Mouse (Mus musculus) midbrain, embryonic 10.5 days (tissue): Measurements from ENCODE around the gene Wwc2. TPM values are rescaled to one million over a fixed set of nuclear protein-coding genes. Genes with fewer than 3 reads are reported as not detected.

ENCODE experiments used
- DNase-seq: peaks from one replicate; pipeline ENCODE4 v3.0.0-alpha.2; 2017; ENCODE audit warnings: low spot score
- H3K27ac ChIP-seq: fragments of 300-500 bp; sonication (generic); replicated peaks from 2 replicates; pipeline ENCODE4 v1.5.1; 2016; ENCODE audit warnings: mild to moderate bottlenecking
- H3K27me3 ChIP-seq: fragments of 300-500 bp; sonication (generic); 2 replicates; pipeline ENCODE4 v1.6.1; 2016; ENCODE audit warnings: low read depth, mild to moderate bottlenecking; ENCODE audit not compliant: poor library complexity, severe bottlenecking
- H3K36me3 ChIP-seq: fragments of 300-500 bp; sonication (generic); 2 replicates; pipeline ENCODE4 v1.6.1; 2016; ENCODE audit warnings: mild to moderate bottlenecking, moderate library complexity
- H3K4me1 ChIP-seq: fragments of 300-500 bp; sonication (generic); 2 replicates; pipeline ENCODE4 v1.6.1; 2016
- H3K4me3 ChIP-seq: fragments of 300-500 bp; sonication (generic); 2 replicates; pipeline ENCODE4 v1.5.1; 2016; ENCODE audit warnings: mild to moderate bottlenecking, moderate library complexity
- H3K9me3 ChIP-seq: fragments of 300-500 bp; sonication (generic); replicated peaks from 2 replicates; pipeline ENCODE4 v1.6.1; 2016; ENCODE audit warnings: mild to moderate bottlenecking
- WGBS: fragments of 180-500 bp; shearing (Covaris S2); methylation state at CpG from one replicate; pipeline ENCODE4 v1.1.7; 2016; 5-methylcytosine and 5-hydroxymethylcytosine counted together
- polyA plus RNA-seq: library from polyadenylated mRNA; unstranded; fragments of >200 nt; fragmentation: Nextera tagmentation; extraction: Ambion mirVana; gene quantifications from 2 replicates; pipeline ENCODE4 v1.2.1, GENCODE M21; 2016

Gene Wwc2
- polyA plus RNA-seq = 7.1 and 7.6 TPM in 2 replicates

GRCm38 (mm10) chr8:47990911-47991820 lies at the start of gene Wwc2:
Gene Wwc2, minus strand, starts transcription at chr8:47990924.
- Histone ChIP-seq H3K4me1 (peaks cover 46% of the 10 kb centered on the region), H3K4me3 (peak within 1 kb of the TSS; percentile 73), H3K9me3 (no peaks in the 10 kb centered on the region), H3K36me3 (no peaks in the 10 kb centered on the region), H3K27me3 (peaks cover 10% of the 10 kb centered on the region; the same call in 1 of the 2 replicates), H3K27ac (peak within 1 kb of the TSS; percentile 94)
- peak; percentile 83 for DNase-seq
- WGBS = 2% methylated on average over 38 of the region's 46 CpGs

GRCm38 (mm10) chr8:48038261-48038934 lies 47.7 kb upstream of the Wwc2 start:
- Histone ChIP-seq H3K27ac (no peak overlapping the region), H3K4me3 (no peak overlapping the region), H3K36me3 (no peaks in the 10 kb centered on the region), H3K9me3 (no peaks in the 10 kb centered on the region), H3K27me3 (no peaks in the 10 kb centered on the region), H3K4me1 (0 out of 2 replicates have a peak, but pooled peaks cover 9% of the 10 kb centered on the region)
- no peak for DNase-seq
- WGBS = 90% methylated on average over 7 of the region's 7 CpGs

GRCm38 (mm10) chr8:48032046-48032445 lies 41.3 kb upstream of the Wwc2 start:
- Histone ChIP-seq H3K9me3 (no peaks in the 10 kb centered on the region), H3K27me3 (no peaks in the 10 kb centered on the region), H3K4me3 (no peak overlapping the region), H3K4me1 (no peaks in the 10 kb centered on the region), H3K36me3 (no peaks in the 10 kb centered on the region), H3K27ac (no peak overlapping the region)
- no peak for DNase-seq
- 49% methylated on average over 2 of the region's 2 CpGs for WGBS

GRCm38 (mm10) chr8:48030667-48031066 lies 39.9 kb upstream of the Wwc2 start:
- Histone ChIP-seq H3K27me3 (no peaks in the 10 kb centered on the region), H3K4me3 (no peak overlapping the region), H3K36me3 (no peaks in the 10 kb centered on the region), H3K9me3 (no peaks in the 10 kb centered on the region), H3K4me1 (no peaks in the 10 kb centered on the region), H3K27ac (no peak overlapping the region)
- 81% methylated on average over 1 of the region's 1 CpGs for WGBS
- DNase-seq = no peak

- H3K36me3 ChIP-seq = no peaks in the 10 kb centered on the region
- H3K4me3 ChIP-seq = no peak overlapping the region
- H3K27me3 ChIP-seq = no peaks in the 10 kb centered on the region
- no peak for DNase-seq
- no peak overlapping the region for H3K27ac ChIP-seq
- H3K9me3 ChIP-seq = no peaks in the 10 kb centered on the region
- H3K4me1 ChIP-seq = no peaks in the 10 kb centered on the region
- 80% methylated on average over 11 of the region's 11 CpGs for WGBS
Measured at GRCm38 (mm10) chr8:48026796-48027195, 36.1 kb upstream of the Wwc2 start.

GRCm38 (mm10) chr8:48023206-48023605 lies 32.5 kb upstream of the Wwc2 start:
- Histone ChIP-seq H3K27ac (no peak overlapping the region), H3K4me3 (no peak overlapping the region), H3K4me1 (no peaks in the 10 kb centered on the region), H3K36me3 (no peaks in the 10 kb centered on the region), H3K9me3 (no peaks in the 10 kb centered on the region), H3K27me3 (no peaks in the 10 kb centered on the region)
- 75% methylated on average over 8 of the region's 8 CpGs for WGBS
- no peak for DNase-seq

- Histone ChIP-seq H3K27me3 (no peaks in the 10 kb centered on the region), H3K4me3 (no peak overlapping the region), H3K27ac (no peak overlapping the region), H3K4me1 (no peaks in the 10 kb centered on the region), H3K36me3 (no peaks in the 10 kb centered on the region), H3K9me3 (no peaks in the 10 kb centered on the region)
- 87% methylated on average over 2 of the region's 2 CpGs for WGBS
- no peak for DNase-seq
Measured at GRCm38 (mm10) chr8:48019737-48020136, 29.0 kb upstream of the Wwc2 start.

- Histone ChIP-seq H3K4me1 (no peaks in the 10 kb centered on the region), H3K4me3 (no peak overlapping the region), H3K9me3 (no peaks in the 10 kb centered on the region), H3K27me3 (no peaks in the 10 kb centered on the region), H3K36me3 (no peaks in the 10 kb centered on the region), H3K27ac (no peak overlapping the region)
- DNase-seq = peak; percentile 78
- WGBS = 34% methylated on average over 8 of the region's 8 CpGs
Measured at GRCm38 (mm10) chr8:48016538-48016937, 25.8 kb upstream of the Wwc2 start.

- Histone ChIP-seq H3K36me3 (no peaks in the 10 kb centered on the region), H3K9me3 (no peaks in the 10 kb centered on the region), H3K27me3 (no peaks in the 10 kb centered on the region), H3K4me3 (no peak overlapping the region), H3K27ac (no peak overlapping the region), H3K4me1 (no peaks in the 10 kb centered on the region)
- no peak for DNase-seq
- 93% methylated on average over 6 of the region's 6 CpGs for WGBS
Measured at GRCm38 (mm10) chr8:48014386-48014785, 23.7 kb upstream of the Wwc2 start.

GRCm38 (mm10) chr8:48013281-48013680 lies 22.6 kb upstream of the Wwc2 start:
- no peaks in the 10 kb centered on the region for H3K4me1 ChIP-seq
- no peak overlapping the region for H3K27ac ChIP-seq
- H3K27me3 ChIP-seq = no peaks in the 10 kb centered on the region
- H3K36me3 ChIP-seq = no peaks in the 10 kb centered on the region
- no peak for DNase-seq
- no peaks in the 10 kb centered on the region for H3K9me3 ChIP-seq
- H3K4me3 ChIP-seq = no peak overlapping the region
- WGBS = 94% methylated on average over 9 of the region's 9 CpGs

GRCm38 (mm10) chr8:48011871-48012270 lies 21.1 kb upstream of the Wwc2 start:
- Histone ChIP-seq H3K27me3 (no peaks in the 10 kb centered on the region), H3K9me3 (no peaks in the 10 kb centered on the region), H3K4me3 (no peak overlapping the region), H3K27ac (no peak overlapping the region), H3K36me3 (no peaks in the 10 kb centered on the region), H3K4me1 (no peaks in the 10 kb centered on the region)
- WGBS = 90% methylated on average over 10 of the region's 10 CpGs
- no peak for DNase-seq

GRCm38 (mm10) chr8:48010977-48011376 lies 20.3 kb upstream of the Wwc2 start:
- 82% methylated on average over 14 of the region's 14 CpGs for WGBS
- no peaks in the 10 kb centered on the region for H3K9me3 ChIP-seq
- H3K27me3 ChIP-seq = no peaks in the 10 kb centered on the region
- no peak overlapping the region for H3K27ac ChIP-seq
- H3K4me3 ChIP-seq = no peak overlapping the region
- no peak for DNase-seq
- H3K4me1 ChIP-seq = no peaks in the 10 kb centered on the region
- H3K36me3 ChIP-seq = no peaks in the 10 kb centered on the region

- Histone ChIP-seq H3K27ac (no peak overlapping the region), H3K4me3 (no peak overlapping the region), H3K4me1 (no peaks in the 10 kb centered on the region), H3K9me3 (no peaks in the 10 kb centered on the region), H3K36me3 (no peaks in the 10 kb centered on the region), H3K27me3 (no peaks in the 10 kb centered on the region)
- 90% methylated on average over 15 of the region's 15 CpGs for WGBS
- no peak for DNase-seq
Measured at GRCm38 (mm10) chr8:48009399-48009798, 18.7 kb upstream of the Wwc2 start.
